Mouse (Mus musculus): Measurements from ENCODE around the gene Mxd3. TPM values are rescaled to one million over a fixed set of nuclear protein-coding genes. Genes with fewer than 3 reads are reported as not detected.

The Mxd3 gene
- polyA plus RNA-seq, 1 experiment, result 14.3 TPM

GRCm38 (mm10) chr13:55277646-55278045 is 52.0 kb downstream of the Mxd3 start:
- TF ChIP-seq CTCF (IDR thresholded peaks at IDR 0.05; ENCODE audit: extremely low read depth, insufficient read depth, insufficient read length, insufficient replicate concordance) (no peak), POLR2A (IDR thresholded peaks at IDR 0.05; ENCODE audit: low read depth, low read length) (no peak)
- Histone ChIP-seq H3K27ac (ENCODE audit: insufficient read depth, low read length) (no peak overlapping the region), H3K4me1 (ENCODE audit: control insufficient read depth, insufficient read depth, insufficient read length) (no peaks in the 10 kb centered on the region), H3K27me3 (ENCODE audit: control insufficient read depth, insufficient read depth, low read length) (no peaks in the 10 kb centered on the region), H3K36me3 (ENCODE audit: control insufficient read depth, insufficient read depth, low read length) (peaks cover 31% of the 10 kb centered on the region), H3K4me3 (ENCODE audit: extremely low read depth, insufficient read depth, insufficient read length) (no peak overlapping the region)
- DNase-seq (ENCODE audit: low read depth in 1 of 2, low spot score in 2 of 2), result no peak
- 85% methylated on average over 5 of the region's 5 CpGs for WGBS

GRCm38 (mm10) chr13:55277203-55277602 is 52.4 kb downstream of the Mxd3 start:
- WGBS, result 94% methylated on average over 5 of the region's 5 CpGs
- Histone ChIP-seq H3K4me3 (ENCODE audit: extremely low read depth, insufficient read depth, insufficient read length) (no peak overlapping the region), H3K27me3 (ENCODE audit: control insufficient read depth, insufficient read depth, low read length) (no peaks in the 10 kb centered on the region), H3K4me1 (ENCODE audit: control insufficient read depth, insufficient read depth, insufficient read length) (no peaks in the 10 kb centered on the region), H3K36me3 (ENCODE audit: control insufficient read depth, insufficient read depth, low read length) (peaks cover 29% of the 10 kb centered on the region), H3K27ac (ENCODE audit: insufficient read depth, low read length) (no peak overlapping the region)
- DNase-seq (ENCODE audit: low read depth in 1 of 2, low spot score in 2 of 2), result no peak
- TF ChIP-seq CTCF (IDR thresholded peaks at IDR 0.05; ENCODE audit: extremely low read depth, insufficient read depth, insufficient read length, insufficient replicate concordance) (no peak), POLR2A (IDR thresholded peaks at IDR 0.05; ENCODE audit: low read depth, low read length) (no peak)

Other genes starting within 250 kb of the Mxd3 start
- 4.9 and 5.1 TPM in 2 replicates for gene Uimc1, start 229.5 kb downstream of the Mxd3 start, polyA plus RNA-seq (2012; rRNA removed)
- 13.9 and 14.5 TPM in 2 replicates for gene Zfp346, start 224.5 kb downstream of the Mxd3 start, polyA plus RNA-seq (2012; rRNA removed)
- not detected in 2 replicates for gene Gm17617, start 196.3 kb downstream of the Mxd3 start, polyA plus RNA-seq (2012; rRNA removed)
- gene Fgfr4, start 177.2 kb downstream of the Mxd3 start, polyA plus RNA-seq (2012; rRNA removed), result 8.4 and 12.0 TPM in 2 replicates
- gene Nsd1, start 120.0 kb downstream of the Mxd3 start, polyA plus RNA-seq (2012; rRNA removed), result 16.1 and 17.8 TPM in 2 replicates
- 195 and 230 TPM in 2 replicates for gene Prelid1, start 9.3 kb downstream of the Mxd3 start, polyA plus RNA-seq (2012; rRNA removed)
- 54.7 and 75.2 TPM in 2 replicates for gene Rab24, start 7.9 kb downstream of the Mxd3 start, polyA plus RNA-seq (2012; rRNA removed)
- 63.9 and 70.1 TPM in 2 replicates for gene Lman2, start 33.0 kb upstream of the Mxd3 start, polyA plus RNA-seq (2012; rRNA removed)
- 54.7 and 68.4 TPM in 2 replicates for gene Rgs14, start 39.9 kb upstream of the Mxd3 start, polyA plus RNA-seq (2012; rRNA removed)
- gene Slc34a1, start 68.4 kb upstream of the Mxd3 start, polyA plus RNA-seq (2012; rRNA removed), result 0.87 and 2.2 TPM in 2 replicates
- not detected in 2 replicates for gene Pfn3, start 85.4 kb upstream of the Mxd3 start, polyA plus RNA-seq (2012; rRNA removed)
- 0.64 and 1.6 TPM in 2 replicates for gene F12, start 97.0 kb upstream of the Mxd3 start, polyA plus RNA-seq (2012; rRNA removed)
- gene Grk6, start 115.2 kb upstream of the Mxd3 start, polyA plus RNA-seq (2012; rRNA removed), result 189 and 229 TPM in 2 replicates
- 16.2 and 33.9 TPM in 2 replicates for gene Prr7, start 134.4 kb upstream of the Mxd3 start, polyA plus RNA-seq (2012; rRNA removed)
- 12.8 and 14.2 TPM in 2 replicates for gene Dbn1, start 158.3 kb upstream of the Mxd3 start, polyA plus RNA-seq (2012; rRNA removed)
- 38.3 and 46.2 TPM in 2 replicates for gene Pdlim7, start 183.9 kb upstream of the Mxd3 start, polyA plus RNA-seq (2012; rRNA removed)
- gene Dok3, start 199.5 kb upstream of the Mxd3 start, polyA plus RNA-seq (2012; rRNA removed), result 248 and 364 TPM in 2 replicates
- gene Ddx41, start 206.8 kb upstream of the Mxd3 start, polyA plus RNA-seq (2012; rRNA removed), result 101 and 113 TPM in 2 replicates
- 119 and 122 TPM in 2 replicates for gene Fam193b, start 241.3 kb upstream of the Mxd3 start, polyA plus RNA-seq (2012; rRNA removed)
- 42.4 and 45.7 TPM in 2 replicates for gene Tmed9, start 243.9 kb upstream of the Mxd3 start, polyA plus RNA-seq (2012; rRNA removed)

Measured in spleen, adult 2 months (tissue).